Mouse (Mus musculus) small intestine, adult 2 months (tissue): Measurements from ENCODE around the gene Aktip.

ENCODE experiments used
- CTCF ChIP-seq: fragments of 200-500 bp; IDR thresholded peaks from 2 replicates; pipeline ENCODE4 v1.5.1; 2012; ENCODE audit warnings: low read depth, mild to moderate bottlenecking, control low read depth, inconsistent platforms, low read length, moderate library complexity, mixed read lengths; ENCODE audit not compliant: insufficient replicate concordance, insufficient read length; ENCODE audit errors: extremely low read depth
- POLR2A ChIP-seq: fragments of 200-500 bp; IDR thresholded peaks from 2 replicates; pipeline ENCODE4 v1.6.1; 2012; ENCODE audit warnings: low read depth, mild to moderate bottlenecking, control low read depth, inconsistent platforms, low read length, moderate library complexity

GRCm38 (mm10) chr8:91153831-91154230 is 45.9 kb downstream of the Aktip start:
- TF ChIP-seq CTCF (peak; percentile 33; the same call in 1 of the 2 replicates), POLR2A (no peak)
